Mouse (Mus musculus): ENCODE data around the gene Mlx.

GRCm38 (mm10) chr11:101080421-101080820, 6.7 kb upstream of the Mlx start:
- no peak for TF ChIP-seq CTCF (conservative IDR thresholded peaks at IDR 0.05 in 1 of 2, IDR thresholded peaks at IDR 0.05 in 1 of 2; ENCODE audit: low read depth in 2 of 2, low read length in 2 of 2)
- TF ChIP-seq ZC3H11A (IDR thresholded peaks at IDR 0.05; ENCODE audit: low read depth, low read length): no peak
